Mouse (Mus musculus): ENCODE measurements around the gene Picalm.

- no peak for TF ChIP-seq MAX (IDR thresholded peaks at IDR 0.05; ENCODE audit: low read depth)
- no peak for TF ChIP-seq POLR2AphosphoS2 (IDR thresholded peaks at IDR 0.05; ENCODE audit: insufficient read length, low read depth)
- TF ChIP-seq CEBPB (IDR thresholded peaks at IDR 0.05; ENCODE audit: insufficient read depth, poor library complexity, severe bottlenecking), result no peak
- no peak for TF ChIP-seq POLR2A (IDR thresholded peaks at IDR 0.05; ENCODE audit: insufficient read length, low read depth)
- TF ChIP-seq E2F4 (IDR thresholded peaks at IDR 0.05; ENCODE audit: insufficient read depth), result no peak
- no peak for TF ChIP-seq SRF (IDR thresholded peaks at IDR 0.05; ENCODE audit: control insufficient read depth, insufficient read length, low read depth)
- TF ChIP-seq REST (IDR thresholded peaks at IDR 0.05; ENCODE audit: insufficient read depth, insufficient read length), result no peak
These were observed 36.0 kb downstream of the Picalm start for GRCm38 (mm10) chr7:90165970-90166369.
